Mouse (Mus musculus) urinary bladder, postnatal 36 days (tissue): ENCODE measurements at regions not wholly inside any gene's neighbourhood (a gene's known extent, or its start where the extent isn't known, plus 50 kb on each side); places are given as distances from the start of the nearest gene placed in this dataset.
A peak's percentile ranks its signal among the peaks of the same experiment; 100 is the strongest.

Source experiments
- DNase-seq, 2 experiments: peaks; one replicate each; pipeline ENCODE4 v3.0.0; 2022; ENCODE audit warnings: low spot score in 2 of 2, mixed read lengths in 1 of 2

- DNase-seq, result no peak
Observed at GRCm38 (mm10) chr5:47115882-47116281, 867.1 kb upstream of the Slit2 start.

- DNase-seq, result no peak
Observed at GRCm38 (mm10) chr5:47095703-47096102, 887.2 kb upstream of the Slit2 start.

- DNase-seq, result peak in 1 of 2 experiments; percentile 1
Observed at GRCm38 (mm10) chr5:47052942-47053341, 930.0 kb upstream of the Slit2 start.

- no peak for DNase-seq
Observed at GRCm38 (mm10) chr5:47036752-47037151, 946.2 kb upstream of the Slit2 start.

GRCm38 (mm10) chr5:47034021-47034420 lies 948.9 kb upstream of the Slit2 start:
- no peak for DNase-seq

- peak; percentile 8 to 31 for DNase-seq
Observed at GRCm38 (mm10) chr5:47014351-47014750, 968.6 kb upstream of the Slit2 start.

- DNase-seq, result no peak
Observed at GRCm38 (mm10) chr5:46992557-46992956, 990.4 kb upstream of the Slit2 start.

GRCm38 (mm10) chr5:46986519-46986918 lies 996.4 kb upstream of the Slit2 start:
- DNase-seq, result no peak

GRCm38 (mm10) chr5:46980326-46980725 lies 1002.6 kb upstream of the Slit2 start:
- no peak for DNase-seq

GRCm38 (mm10) chr5:46968870-46969436 lies 1014.0 kb upstream of the Slit2 start:
- no peak for DNase-seq

GRCm38 (mm10) chr5:46960749-46961148 lies 1022.2 kb upstream of the Slit2 start:
- no peak for DNase-seq

GRCm38 (mm10) chr5:46926324-46926723 lies 1056.6 kb upstream of the Slit2 start:
- no peak for DNase-seq

GRCm38 (mm10) chr5:46901909-46902308 lies 1044.5 kb upstream of the Lcorl start:
- DNase-seq, result no peak

- no peak for DNase-seq
Observed at GRCm38 (mm10) chr5:46894037-46894436, 1036.6 kb upstream of the Lcorl start.

- no peak for DNase-seq
Observed at GRCm38 (mm10) chr5:46883956-46884355, 1026.5 kb upstream of the Lcorl start.

GRCm38 (mm10) chr5:46856837-46857236 lies 999.4 kb upstream of the Lcorl start:
- no peak for DNase-seq

- no peak for DNase-seq
Observed at GRCm38 (mm10) chr5:46845175-46845574, 987.8 kb upstream of the Lcorl start.

- peak; percentile 19 to 23 for DNase-seq
Observed at GRCm38 (mm10) chr5:46836810-46837209, 979.4 kb upstream of the Lcorl start.

GRCm38 (mm10) chr5:46830797-46831618 lies 973.6 kb upstream of the Lcorl start:
- DNase-seq, result no peak

GRCm38 (mm10) chr5:46830114-46830513 lies 972.7 kb upstream of the Lcorl start:
- DNase-seq, result no peak

GRCm38 (mm10) chr5:46826381-46826780 lies 969.0 kb upstream of the Lcorl start:
- DNase-seq, result no peak

- DNase-seq, result no peak
Observed at GRCm38 (mm10) chr5:46824934-46825333, 967.5 kb upstream of the Lcorl start.

- no peak for DNase-seq
Observed at GRCm38 (mm10) chr5:46795102-46795501, 937.7 kb upstream of the Lcorl start.
